ENCODE assay signal across 8 mouse cellular contexts in the genomic region with DNA sequence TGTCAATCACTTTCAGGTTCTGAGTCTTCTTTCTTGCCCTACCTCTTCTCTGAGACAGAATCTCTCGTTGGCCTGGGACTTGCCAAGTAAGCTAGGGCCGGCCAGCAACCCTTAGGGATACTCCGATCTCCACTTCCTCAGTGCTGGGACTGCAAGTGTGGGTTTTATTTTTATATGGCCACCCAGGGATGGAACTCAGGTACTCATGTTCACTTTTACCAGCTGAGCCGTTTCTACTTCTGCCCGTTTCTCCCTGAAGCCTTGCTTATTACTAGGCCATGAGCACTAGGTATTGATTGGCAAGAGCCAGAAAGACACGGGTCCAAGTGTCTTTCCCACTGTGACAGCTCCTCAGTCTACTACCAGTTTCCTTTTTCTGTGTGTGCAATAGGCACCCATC. TPM values are rescaled to one million over a fixed set of nuclear protein-coding genes. Genes with fewer than 3 reads are reported as not detected.
DNase-seq lines count a peak whose midpoint lies in the region; ATAC-seq and TF ChIP-seq lines count a peak whose summit lies in the region.

No protein-coding gene starts in this region.

- no peaks in the 10 kb centered on the region for H3K27me3 ChIP-seq in cerebellum, adult 2 months (ENCODE audit: control insufficient read depth, insufficient read depth, low read length)
- H3K27me3 ChIP-seq in testis, adult 2 months (ENCODE audit: control insufficient read depth, insufficient read depth, low read length), result no peaks in the 10 kb centered on the region
- H3K27me3 ChIP-seq in liver, embryonic 14.5 days (ENCODE audit: control insufficient read depth, insufficient read depth, low read length), result no peaks in the 10 kb centered on the region

- peak overlapping the region; percentile 57 for H3K9ac ChIP-seq in liver, embryonic 14.5 days (replicated peaks)

- no peak for TF ChIP-seq CTCF in cerebellum, adult 2 months (IDR thresholded peaks at IDR 0.05; ENCODE audit: borderline replicate concordance, insufficient read depth, low read depth, low read length)
- TF ChIP-seq CTCF in testis, adult 2 months (IDR thresholded peaks at IDR 0.05; ENCODE audit: control insufficient read depth, insufficient read depth, insufficient replicate concordance, low read depth, low read length), result no peak
- TF ChIP-seq CTCF in liver, embryonic 14.5 days (IDR thresholded peaks at IDR 0.05; ENCODE audit: low read depth), result no peak

- 57% methylated on average over 6 of the region's 6 CpGs for WGBS in cerebellum, adult 2 months
- 82% methylated on average over 6 of the region's 6 CpGs for WGBS in liver, embryonic 14.5 days (ENCODE audit: insufficient replicate concordance)

- TF ChIP-seq POLR2A in cerebellum, adult 2 months (IDR thresholded peaks at IDR 0.05; ENCODE audit: borderline replicate concordance, insufficient read depth, low read length), result no peak
- TF ChIP-seq POLR2A in testis, adult 2 months (IDR thresholded peaks at IDR 0.05; ENCODE audit: control insufficient read depth, low read depth, low read length), result no peak

- peak overlapping the region; percentile 74 for H3K27ac ChIP-seq in cerebellum, adult 2 months (ENCODE audit: insufficient read depth, low read length)
- H3K27ac ChIP-seq in testis, adult 2 months (ENCODE audit: control insufficient read depth, insufficient read depth, low read depth, low read length), result peak overlapping the region; percentile 73
- H3K27ac ChIP-seq in liver, embryonic 14.5 days, result peak overlapping the region; percentile 64

- H3K4me2 ChIP-seq in liver, embryonic 14.5 days (ENCODE audit: low read depth), result peak overlapping the region; percentile 76

- no peak overlapping the region for H3K4me3 ChIP-seq in cerebellum, adult 2 months (replicated peaks; ENCODE audit: insufficient read depth, low read depth, low read length)
- no peak overlapping the region for H3K4me3 ChIP-seq in testis, adult 2 months (ENCODE audit: control insufficient read depth, low read depth, low read length)
- H3K4me3 ChIP-seq in liver, embryonic 14.5 days (ENCODE audit: insufficient read depth in 1 of 2, low read depth in 2 of 2, low read length in 2 of 2), result peak overlapping the region; percentile 93 to 95; a peak in 3 of 4 replicates

- ATAC-seq in liver, embryonic 14.5 days (ENCODE audit: insufficient read depth), result no peak
- ATAC-seq in erythroid progenitor cell, adult 5-6 weeks (replicated peaks; ENCODE audit: low FRiP score, poor library complexity, severe bottlenecking), result no peak

- TF ChIP-seq EP300 in liver, embryonic 14.5 days (IDR thresholded peaks at IDR 0.05; ENCODE audit: low read depth), result no peak

- H3K36me3 ChIP-seq in testis, adult 2 months (ENCODE audit: control insufficient read depth, insufficient read depth, low read length), result no peaks in the 10 kb centered on the region
- H3K36me3 ChIP-seq in liver, embryonic 14.5 days (replicated peaks; ENCODE audit: control insufficient read depth, insufficient read depth, low read depth), result no peaks in the 10 kb centered on the region; the same call in 1 of the 2 replicates

- no peaks in the 10 kb centered on the region for H3K9me3 ChIP-seq in liver, embryonic 14.5 days (ENCODE audit: control insufficient read depth, low read length)

- DNase-seq in cerebellum, adult 2 months, result no peak
- DNase-seq in cerebellum, postnatal 10 days, result no peak
- no peak for DNase-seq in testis, postnatal 14 days (ENCODE audit: low spot score)
- no peak for DNase-seq in liver, embryonic 14.5 days (ENCODE audit: low read depth in 3 of 3, low spot score in 3 of 3)
- no peak for DNase-seq in frontal cortex, postnatal 25 days (ENCODE audit: low spot score in 2 of 2)
- DNase-seq in thymus, postnatal 14 days, result no peak

- H3K4me1 ChIP-seq in cerebellum, adult 2 months (ENCODE audit: control insufficient read depth, insufficient read depth, low read length), result peaks cover 12% of the 10 kb centered on the region
- H3K4me1 ChIP-seq in testis, adult 2 months (ENCODE audit: control insufficient read depth, insufficient read depth, low read length), result peaks cover 15% of the 10 kb centered on the region
- H3K4me1 ChIP-seq in liver, embryonic 14.5 days (replicated peaks; ENCODE audit: control insufficient read depth in 2 of 2, insufficient read depth in 2 of 2, low read length in 1 of 2), result peaks cover 7 to 13% of the 10 kb centered on the region in 2 experiments

RNA-seq across cellular contexts. Expression of gene Ap5z1, which starts 0.7 kb away (rescaled TPM):
- 30.3 and 32.7 TPM in 2 replicates for polyA plus RNA-seq in cerebellum, adult 2 months (2012; rRNA removed)
- 11.7 and 13.4 TPM in 2 replicates for polyA plus RNA-seq in testis, adult 2 months (2012; rRNA removed)
- polyA plus RNA-seq in liver, embryonic 14.5 days (2012; rRNA removed), result 5.8 and 6.8 TPM in 2 replicates
- polyA plus RNA-seq in liver, embryonic 14.5 days (2014; fragmentation: Nextera tagmentation; extraction: Ambion mirVana), result 3.1 and 3.5 TPM in 2 replicates
- 5.0 and 14.8 TPM in 2 replicates for total RNA-seq in erythroid progenitor cell, adult 5-6 weeks (2015; ENCODE audit: low replicate concordance)
- total RNA-seq in erythroid progenitor cell, adult 5-6 weeks (2017; ENCODE audit: low replicate concordance), result 2.6 and 10.1 TPM in 2 replicates

Comparison
In these comparisons a context has a peak if more than half of its experiments do, and no peak if none do; other contexts are left out.
1. H3K4me3 ChIP-seq: peak in liver, embryonic 14.5 days (2 of 2); none in cerebellum, adult 2 months (single experiment) and testis, adult 2 months (single experiment).
2. Peak in every context shown above with its lines, with median percentiles within 50 percentile points of each other: H3K27ac ChIP-seq.